Mouse (Mus musculus): ENCODE data around the gene Myo18a.

GRCm38 (mm10) chr11:77763673-77764340 lies 761 bp downstream of the Myo18a start:
- TF ChIP-seq CTCF (IDR thresholded peaks at IDR 0.05; ENCODE audit: low read depth) = no peak
- TF ChIP-seq EP300 (IDR thresholded peaks at IDR 0.05; ENCODE audit: low read depth) = no peak

Data from heart, postnatal 0 days (tissue).